Mouse (Mus musculus) thymus, postnatal 14 days (tissue): ENCODE results near the gene Cd300ld3.

ENCODE experiments used
- DNase-seq: peaks from one replicate; pipeline ENCODE4 v3.0.0; 2021

Gene Cd300ld3

DNA sequence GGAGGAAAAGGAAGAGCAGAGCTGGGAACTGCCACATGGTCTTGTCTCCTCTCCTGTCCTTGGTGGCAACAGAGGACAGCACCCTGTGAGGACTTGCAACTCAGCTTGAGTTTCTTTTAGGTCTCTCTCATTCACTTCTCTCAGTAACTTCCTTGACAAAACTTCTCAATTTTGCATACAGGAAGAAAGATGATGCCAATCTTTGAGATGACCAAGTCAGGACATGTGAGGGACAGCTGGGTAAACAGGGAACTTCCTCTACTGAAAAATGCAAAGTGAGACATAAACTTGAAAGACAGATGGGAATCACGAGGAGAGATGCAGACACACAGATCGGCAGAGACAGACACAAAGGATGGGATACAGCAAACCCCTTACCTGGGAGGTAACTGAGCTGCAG is at the start of gene Cd300ld3:
Gene Cd300ld3, minus strand, starts transcription at position 151 of the 400 bp plus-strand sequence.
- DNase-seq, result no peak

DNA sequence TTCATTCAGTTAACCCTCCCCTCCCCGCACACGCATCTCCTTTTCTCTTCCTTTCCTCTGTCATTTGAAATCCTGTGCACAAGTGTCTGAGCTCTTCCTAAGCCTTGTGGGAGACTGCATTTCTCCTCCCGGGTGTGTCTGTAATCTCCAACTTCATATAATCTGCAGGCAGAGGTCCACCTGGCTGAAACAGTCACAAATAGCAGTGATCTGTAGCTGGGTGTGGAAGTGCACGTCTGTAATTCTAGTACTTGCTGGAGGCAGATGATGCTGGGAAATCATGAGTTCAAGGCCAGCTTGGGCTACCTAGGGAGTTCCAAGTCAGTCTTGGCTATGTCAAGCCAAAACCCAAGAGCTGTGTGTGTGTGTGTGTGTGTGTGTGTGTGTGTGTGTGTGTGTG is 43.9 kb upstream of the Cd300ld3 start:
- DNase-seq, result no peak

DNA sequence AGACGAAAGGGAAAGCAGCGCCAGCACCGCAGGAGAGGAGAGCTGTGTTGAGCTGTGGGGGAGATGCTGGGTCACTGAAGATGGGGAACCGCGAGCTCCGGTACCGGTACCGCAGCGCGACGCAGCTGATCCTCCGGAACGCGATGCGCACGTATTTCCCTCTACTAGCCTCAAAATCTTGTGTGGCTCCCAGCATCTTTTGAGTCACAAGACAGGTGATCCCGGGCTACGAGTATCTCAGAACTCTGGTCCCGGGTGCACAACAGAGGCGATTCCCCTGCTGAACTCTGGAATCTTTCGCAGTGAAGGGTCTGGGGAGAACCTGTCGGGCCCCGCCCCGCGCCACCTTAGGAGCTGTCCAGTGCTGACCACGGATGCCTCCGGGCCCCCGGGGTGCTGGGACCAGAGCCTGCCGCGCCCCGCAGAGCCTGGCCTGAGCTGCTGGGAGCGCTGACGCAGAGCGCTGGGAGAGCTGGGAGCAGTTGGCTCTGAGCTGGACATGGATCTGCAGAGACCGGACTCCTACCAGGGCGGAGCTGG is 43.2 kb upstream of the Cd300ld3 start, which contains the start of gene Rab37:
Gene Rab37, plus strand, starts transcription at position 70 of the 540 bp plus-strand sequence.
- DNase-seq, result peak; percentile 14

DNA sequence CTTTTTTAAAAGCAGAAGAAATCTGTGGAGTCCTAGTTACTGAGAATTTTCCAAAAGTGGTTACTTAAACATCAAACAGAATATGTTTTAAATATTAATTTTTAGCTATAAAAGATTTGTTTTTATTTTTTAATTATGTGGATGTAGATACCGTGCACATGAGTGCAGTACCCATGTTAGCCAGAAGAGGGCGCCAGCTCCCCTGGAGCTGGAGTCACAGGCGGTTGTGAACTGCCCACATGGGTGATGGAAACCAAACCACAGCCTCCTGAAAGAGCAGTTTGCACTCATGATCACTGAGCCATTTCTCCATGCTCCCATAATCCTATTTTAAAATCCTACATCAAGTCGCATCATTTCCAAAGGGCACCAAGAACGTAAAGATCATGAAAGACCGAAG is 41.6 kb upstream of the Cd300ld3 start:
- peak; percentile 18 for DNase-seq

DNA sequence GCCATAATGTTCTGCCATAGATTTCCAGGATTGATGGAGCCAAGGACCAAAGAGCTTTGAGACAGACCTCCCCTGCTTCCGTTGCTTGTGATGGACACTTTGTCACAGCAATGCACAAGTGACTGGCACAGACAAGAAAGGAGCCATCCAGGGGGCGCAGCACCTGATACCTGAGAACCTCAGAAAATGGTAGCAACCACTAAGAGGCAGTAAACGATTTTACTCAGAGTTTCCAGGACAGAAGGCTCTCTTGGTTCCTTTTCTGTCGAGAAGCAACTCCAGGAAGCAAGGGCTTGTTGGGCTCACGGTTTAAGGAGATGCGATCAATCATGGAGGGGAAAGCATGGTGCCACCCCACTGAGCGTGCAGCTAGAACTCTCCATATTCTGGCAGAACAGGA is 38.0 kb upstream of the Cd300ld3 start:
- no peak for DNase-seq

DNA sequence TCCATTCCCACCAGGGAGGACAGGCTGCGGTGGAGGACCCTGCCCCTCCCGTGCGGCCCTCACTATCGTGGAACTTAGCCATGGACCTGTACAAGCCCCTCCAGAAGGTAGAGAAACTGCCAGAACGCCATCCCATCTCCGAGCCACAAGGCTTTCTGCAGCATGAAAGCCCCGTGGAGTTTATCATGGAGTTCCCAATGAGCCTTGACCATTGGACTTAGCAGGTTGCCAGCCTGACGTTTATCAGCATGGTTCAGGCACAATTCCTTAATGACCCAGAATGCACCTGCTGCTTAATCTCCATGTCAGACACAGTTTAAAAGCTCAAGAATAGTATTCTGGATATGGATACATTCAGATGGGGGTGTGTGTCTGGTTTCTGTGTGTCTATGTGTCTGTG is 36.9 kb upstream of the Cd300ld3 start:
- no peak for DNase-seq

DNA sequence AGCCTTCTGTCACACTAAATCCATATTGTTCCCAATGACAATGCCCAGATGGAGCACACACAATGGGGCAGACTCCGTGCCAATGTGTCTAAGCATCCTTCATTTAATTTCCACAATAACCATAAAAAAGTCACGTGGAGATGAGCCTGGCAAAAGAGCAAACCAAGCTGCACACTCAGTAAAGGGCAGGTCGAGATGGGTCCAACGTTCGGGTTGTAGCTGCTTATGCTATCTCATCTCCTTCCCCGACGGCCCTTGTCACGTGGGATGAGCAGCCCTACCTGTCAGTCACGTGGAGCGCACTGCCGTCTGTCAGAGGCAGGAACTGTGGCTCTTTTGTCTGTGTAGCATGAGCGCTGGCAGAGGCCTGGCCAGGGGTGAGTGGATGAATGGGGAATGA is 36.4 kb upstream of the Cd300ld3 start:
- DNase-seq, result no peak

DNA sequence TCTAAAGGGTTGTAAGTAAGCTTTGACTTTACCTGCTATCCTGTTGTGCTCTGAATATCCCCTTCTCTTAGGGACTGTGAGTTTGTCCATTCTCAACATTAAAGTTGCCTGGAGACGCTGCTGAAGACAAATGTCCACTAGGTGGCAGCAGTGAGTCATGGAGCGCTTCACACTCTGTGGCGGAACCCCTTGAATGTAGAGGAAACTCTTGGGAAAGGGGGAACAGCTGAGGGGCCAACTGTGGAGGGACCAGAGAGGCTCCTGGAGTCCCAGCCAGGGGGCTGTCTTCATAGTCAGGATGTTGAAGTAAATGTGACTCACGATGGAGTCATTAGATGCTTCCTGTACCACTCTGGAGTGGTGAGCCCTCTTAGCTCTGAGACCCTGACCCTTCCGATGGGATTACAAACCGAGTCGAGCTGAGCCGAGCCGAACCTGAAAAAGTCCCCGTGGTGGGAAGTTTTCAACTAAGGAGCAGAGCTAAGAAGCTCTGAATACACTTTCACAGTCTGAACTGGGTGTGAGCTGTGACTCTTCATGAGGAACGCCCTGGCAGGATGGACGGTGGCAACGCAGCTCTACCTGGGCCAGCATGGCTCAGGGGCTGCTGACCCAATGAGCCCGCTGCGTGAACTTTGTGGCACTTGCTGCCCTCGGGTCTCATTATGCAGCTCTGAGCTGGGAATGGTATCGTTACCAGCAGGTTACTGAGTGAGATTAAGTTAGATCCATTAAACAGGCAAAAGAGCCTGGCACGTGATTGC is 35.3 kb upstream of the Cd300ld3 start:
- peak; percentile 74 for DNase-seq

DNA sequence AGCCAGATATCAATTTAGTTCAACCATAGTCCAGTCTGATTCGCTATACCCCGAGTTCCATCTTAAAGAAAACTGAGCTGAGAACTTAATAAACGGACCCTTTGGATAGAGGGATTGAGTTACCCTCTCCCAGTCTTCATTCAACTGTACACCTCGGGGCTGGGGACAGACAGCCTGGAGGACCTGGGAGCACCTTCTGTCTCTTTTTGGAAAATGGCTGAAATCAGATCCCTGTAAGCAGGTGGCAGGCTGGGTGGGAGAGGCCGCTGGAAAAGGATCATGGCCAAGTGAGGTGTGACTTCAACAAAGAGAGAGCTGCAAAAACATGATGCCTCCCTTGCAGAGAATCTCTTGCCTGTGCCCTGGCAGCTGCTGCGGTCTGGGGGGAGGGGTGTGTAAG is 34.0 kb upstream of the Cd300ld3 start:
- no peak for DNase-seq

DNA sequence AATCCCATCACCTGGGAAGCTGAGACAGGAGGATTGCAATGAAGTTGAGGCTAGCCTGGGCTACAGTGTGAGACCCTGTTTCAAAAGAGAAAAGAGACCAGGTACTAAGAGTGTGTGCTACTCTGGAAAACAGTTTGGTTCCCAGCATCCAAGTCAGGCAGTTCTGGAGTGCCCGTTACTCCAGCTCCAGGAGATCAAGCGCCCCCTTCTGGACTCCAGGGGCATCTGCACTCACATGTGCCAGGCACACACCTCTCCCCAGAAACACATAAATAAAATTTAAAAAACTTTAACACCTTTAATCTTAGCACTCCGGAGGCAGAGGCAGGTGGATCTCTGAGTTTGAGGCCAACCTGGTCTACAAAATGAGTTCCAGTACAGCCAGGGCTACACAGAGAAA is 33.2 kb upstream of the Cd300ld3 start:
- no peak for DNase-seq

DNA sequence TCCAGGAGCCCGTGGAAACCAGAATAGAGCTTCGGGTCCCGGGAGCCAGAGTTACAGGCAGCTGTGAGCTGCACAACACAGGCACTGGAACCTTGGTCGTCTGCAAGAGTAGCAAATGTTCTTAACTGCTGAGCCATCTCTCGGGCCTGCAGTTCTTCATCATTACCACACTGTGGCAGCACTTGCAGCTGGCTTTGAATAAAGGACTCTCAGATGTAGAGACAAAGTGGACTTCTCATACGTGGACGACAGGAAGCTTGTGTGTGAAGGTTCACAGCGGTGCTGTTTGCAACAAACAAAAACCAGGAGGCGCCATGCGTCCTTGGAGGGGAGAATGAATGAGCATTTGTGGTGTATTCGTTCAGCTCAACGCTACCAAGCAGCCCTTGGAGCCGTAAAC is 32.7 kb upstream of the Cd300ld3 start:
- DNase-seq, result peak; percentile 40

DNA sequence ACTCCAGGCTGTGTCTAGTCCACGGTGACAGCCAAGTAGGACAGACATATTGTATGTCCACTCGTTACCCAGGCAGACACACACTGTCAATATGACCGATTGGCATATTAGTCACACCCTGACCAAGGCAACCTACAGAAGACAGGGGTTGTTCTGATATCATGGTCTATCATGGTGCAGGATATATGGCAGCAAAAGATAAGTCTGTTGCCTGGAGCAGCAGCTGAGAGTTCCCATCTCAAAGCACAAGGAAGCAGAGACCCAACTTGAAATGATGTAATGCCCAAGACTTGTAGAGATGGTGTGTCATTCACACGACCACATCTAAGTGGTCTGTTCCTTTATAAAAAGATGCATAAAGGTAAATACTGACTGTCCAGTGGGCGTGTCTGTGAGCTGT is 30.5 kb upstream of the Cd300ld3 start:
- DNase-seq, result no peak

DNA sequence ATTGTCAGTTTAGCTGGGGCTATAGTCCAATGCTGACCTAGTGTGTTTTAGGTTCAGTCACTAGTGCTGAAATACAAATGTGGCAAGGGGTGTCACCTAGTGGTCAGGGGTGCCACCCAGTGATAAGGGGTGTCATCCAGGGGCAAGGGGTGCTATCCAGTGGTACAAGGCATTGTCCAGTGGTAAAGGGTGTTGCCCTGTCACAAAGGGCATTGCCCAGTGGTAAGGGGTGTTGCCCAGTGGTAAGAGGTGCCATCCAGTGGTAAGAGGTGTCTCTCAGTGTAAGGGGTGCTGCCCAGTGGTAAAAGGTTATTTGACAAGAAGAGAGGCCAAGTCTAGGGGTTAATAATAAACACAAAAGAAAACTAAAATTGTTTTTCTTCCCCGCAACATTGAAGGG is 29.2 kb upstream of the Cd300ld3 start:
- DNase-seq, result no peak

DNA sequence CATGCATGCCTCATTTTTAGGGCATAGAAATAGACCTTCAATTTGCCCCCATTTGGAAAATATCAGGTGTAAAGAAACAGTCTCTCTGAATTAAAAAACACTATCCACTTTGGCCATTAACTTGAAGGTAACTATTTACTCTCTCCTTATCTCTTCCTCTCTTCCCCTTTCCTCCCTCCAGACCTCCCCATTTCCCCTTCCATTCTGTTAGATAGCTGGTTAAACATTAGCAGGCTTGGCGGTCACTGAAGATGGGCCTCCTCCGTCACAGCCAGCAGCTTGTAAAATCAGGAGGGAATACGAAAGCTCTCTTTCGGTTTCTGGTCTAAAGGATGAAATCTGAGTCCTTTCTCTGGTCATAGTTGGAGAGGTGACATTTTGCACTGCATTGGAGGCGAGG is 27.6 kb upstream of the Cd300ld3 start:
- DNase-seq, result no peak

DNA sequence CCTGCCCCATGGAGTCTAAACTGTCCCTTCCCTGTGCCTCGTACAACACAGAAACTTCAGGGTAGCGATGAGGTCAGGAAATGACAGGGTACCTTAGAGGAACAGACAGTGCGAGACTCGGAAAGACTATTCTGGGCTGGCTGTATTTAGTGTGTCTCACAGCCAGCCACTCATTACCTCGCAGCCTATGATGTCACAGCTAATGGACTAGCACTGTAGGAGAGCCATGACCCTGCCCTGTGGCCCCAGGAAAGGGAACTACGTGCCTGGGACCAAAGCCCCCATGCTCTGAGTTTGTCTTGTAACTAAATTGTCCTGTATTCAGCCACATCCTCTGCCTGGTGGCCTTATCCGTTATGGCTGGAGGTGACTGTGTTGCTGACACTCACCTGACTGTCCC is 27.2 kb upstream of the Cd300ld3 start:
- DNase-seq, result no peak

DNA sequence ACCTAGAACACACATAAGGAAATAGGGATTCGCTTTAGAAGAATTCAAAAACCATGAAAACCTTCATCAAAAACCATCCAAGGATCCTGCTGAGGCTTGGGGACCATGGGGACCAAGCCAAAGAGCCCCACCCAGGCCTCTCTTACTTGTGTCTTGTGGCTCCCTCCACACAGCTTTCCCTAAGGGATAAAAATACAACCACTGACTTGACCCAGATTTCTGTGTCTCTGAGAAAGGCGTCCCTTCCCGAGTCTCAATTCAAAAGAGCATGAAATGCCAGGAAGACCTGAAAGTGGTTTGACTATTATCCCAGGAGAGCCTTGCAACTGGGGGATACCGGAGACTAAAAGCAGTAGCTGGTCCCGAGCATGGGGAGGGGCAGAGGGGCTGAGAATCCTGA is 24.8 kb upstream of the Cd300ld3 start:
- no peak for DNase-seq

DNA sequence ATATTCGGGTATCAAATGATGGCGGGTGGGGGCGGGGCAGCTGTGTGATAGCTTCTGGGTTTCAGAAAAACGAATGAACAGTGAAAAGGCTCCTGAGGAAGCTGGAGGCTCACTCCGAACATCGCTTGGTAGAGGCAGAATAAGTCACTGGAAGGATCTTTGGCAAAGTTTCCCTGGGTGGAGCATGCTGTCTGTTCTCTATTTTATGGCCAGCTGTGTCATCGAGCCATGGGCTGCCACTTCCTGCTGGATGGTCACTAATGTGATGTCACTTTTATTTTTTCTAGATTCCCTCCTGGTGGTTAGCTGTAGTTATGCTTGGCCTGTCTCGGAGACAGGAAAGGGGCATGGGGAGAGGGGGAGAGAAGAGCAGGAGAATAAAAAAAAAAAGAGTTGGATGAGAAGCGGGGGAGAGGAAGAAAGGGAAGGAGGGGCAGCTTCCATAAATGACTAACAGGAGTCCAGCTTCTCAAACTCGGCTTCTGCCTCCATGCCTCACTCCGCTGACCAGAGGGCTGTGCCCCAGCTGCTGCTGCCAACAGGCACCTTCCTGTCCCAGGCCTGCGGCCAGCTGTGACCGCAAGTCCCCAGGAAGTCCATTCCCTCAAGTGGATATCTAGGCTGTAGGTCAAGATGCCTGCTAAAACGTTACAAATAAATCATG is 23.6 kb upstream of the Cd300ld3 start:
- DNase-seq, result no peak

DNA sequence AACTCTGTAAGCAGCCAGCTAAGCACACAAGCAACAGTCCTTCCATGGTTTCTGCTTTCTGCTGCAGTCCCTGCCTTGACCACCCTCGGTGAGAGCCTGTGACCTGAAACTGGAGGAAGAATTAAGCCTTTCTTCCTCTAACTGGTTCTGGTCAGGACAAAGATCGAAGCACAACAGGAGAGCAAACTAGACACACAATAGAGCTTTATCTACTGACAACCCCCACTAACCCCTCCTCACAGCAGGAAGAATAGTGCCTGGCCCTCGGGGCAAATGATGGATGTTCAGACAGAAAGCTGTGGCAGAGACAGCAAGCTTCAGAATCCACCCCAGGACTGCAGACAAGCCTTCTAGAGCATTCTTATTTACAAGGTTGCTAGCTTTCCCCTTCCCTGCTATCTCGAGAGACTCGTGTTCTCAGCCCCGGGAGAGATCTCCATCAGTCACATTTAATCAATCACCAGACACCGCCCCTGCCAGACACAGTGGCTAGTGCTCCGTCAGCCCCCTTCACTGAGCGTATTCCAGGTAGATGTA is 22.9 kb upstream of the Cd300ld3 start:
- no peak for DNase-seq

DNA sequence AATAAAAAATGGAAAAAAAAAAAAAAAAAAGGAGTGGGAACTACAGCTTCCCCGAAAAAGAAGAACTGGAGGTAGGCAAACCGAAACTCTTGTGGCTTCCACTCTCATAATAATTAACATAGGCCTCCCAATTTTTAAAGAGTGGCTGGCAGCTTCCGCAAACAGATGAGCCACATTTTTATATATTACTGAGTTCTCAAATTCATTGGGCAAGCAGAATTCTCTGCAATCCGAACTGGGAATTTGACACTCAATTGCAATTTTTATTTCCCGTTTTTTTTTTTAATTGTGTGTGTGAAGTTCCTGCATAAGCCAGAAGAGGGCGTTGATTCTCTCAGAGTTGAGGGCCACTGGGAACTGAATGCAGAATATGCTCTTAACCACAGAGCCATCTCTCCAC is 18.6 kb upstream of the Cd300ld3 start:
- DNase-seq, result no peak

DNA sequence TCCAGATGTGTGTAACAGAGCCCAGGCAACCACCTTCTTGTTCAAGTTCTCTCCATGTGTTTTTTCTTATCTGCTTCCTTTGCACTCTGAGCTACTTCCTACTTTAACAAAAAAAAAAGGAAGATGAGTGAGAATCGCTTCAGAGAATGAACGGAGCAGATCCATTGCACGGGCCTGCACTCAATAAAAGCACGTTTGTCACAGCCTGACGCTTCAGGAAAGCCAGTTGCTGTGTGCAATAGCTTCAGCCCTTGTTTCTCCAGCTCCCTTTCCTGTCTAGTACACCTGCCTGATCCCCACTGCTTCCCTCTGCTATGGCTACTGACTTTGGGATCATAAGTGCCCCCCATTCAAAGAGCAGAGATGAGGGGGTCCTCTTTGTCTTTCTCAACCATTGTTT is 13.9 kb upstream of the Cd300ld3 start, which contains the start of gene Cd300e:
Gene Cd300e, minus strand, starts transcription at position 101 of the 400 bp plus-strand sequence.
- no peak for DNase-seq

DNA sequence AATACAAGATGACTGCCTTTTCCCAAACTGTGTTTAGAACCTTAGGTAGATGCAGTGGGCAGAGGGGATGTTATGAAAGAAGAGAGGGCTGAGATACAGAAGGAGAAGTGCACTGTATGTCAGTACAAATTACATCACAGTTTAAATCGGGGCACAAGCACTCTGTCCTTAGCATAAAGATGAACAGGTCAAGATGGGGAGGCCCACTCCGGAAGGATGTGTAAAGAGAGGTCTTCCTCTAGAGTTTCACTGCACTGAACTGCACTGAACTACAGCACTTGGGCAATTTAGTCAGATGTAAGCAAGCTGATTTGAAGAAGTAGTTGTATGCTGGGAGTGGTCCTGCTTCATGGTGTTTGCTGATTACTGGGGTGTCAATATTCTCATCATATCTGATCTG is 11.6 kb upstream of the Cd300ld3 start:
- DNase-seq, result no peak

DNA sequence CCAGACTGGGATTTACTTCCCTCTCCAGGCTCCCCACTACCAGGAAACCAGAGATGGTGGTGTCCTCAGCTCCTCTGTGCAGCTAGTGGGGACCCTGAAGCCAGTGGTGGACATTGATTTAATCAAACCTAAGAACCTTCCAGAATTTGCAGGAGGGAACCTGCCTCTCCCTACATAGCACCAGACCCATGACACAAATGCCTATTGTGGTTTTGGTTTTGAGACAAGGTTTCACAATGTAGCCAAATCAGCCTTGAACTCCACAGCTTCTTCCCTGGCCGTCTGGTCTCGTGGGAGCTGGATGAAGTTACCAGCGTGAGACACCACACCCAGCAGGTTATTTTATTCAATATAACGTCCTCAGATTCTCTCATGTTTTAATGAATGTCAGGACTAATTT is 10.5 kb upstream of the Cd300ld3 start:
- no peak for DNase-seq

DNA sequence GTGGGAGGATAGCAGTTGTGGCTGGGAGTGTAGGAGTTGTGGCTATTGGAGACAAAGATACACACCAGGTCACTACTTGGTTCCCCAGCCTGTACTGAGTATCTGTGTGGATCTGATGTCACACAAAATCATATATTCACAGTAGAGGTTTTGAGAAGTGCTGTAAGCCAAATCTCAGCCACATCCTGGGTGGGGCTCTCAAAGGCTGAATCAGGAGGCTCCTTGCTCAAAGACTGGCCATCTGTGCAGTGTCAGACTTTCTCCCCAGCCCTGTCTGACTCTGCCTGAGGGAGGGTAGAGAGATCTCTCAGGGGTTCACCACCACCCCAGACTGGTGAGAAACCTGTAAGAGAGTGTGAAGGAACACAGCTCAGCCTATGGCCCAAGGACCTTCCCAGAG is 6.3 kb upstream of the Cd300ld3 start:
- no peak for DNase-seq

DNA sequence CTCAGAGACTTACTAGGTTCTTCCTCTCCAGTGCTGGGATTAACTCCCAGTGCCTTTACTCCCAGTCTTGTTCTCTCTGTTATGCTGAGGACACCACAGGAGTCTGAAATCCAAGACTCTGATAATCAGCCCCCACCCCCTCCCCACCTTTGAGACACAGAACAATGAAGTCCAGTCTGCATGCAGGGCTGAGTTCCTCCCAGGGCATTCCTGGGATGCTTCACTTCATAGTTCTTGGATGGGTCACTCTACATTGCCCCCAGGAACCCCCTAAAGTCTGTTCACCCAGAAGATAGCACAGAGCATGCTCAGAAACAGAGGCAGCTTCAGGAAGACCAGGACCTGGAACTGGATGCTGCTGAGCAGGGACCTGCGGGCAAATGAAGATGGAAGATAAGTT is 4.8 kb upstream of the Cd300ld3 start:
- no peak for DNase-seq
